Mouse (Mus musculus) lung, postnatal 0 days (tissue): Measurements from ENCODE around the gene Ulk3. TPM values are rescaled to one million over a fixed set of nuclear protein-coding genes. Genes with fewer than 3 reads are reported as not detected.

ENCODE experiments used
- ATAC-seq: fragments of 200-750 bp; cut with Nextera tagmentation; 2 replicates; pipeline ENCODE4 v1.8.0; 2017; ENCODE audit warnings: moderate library complexity
- DNase-seq: peaks from one replicate; pipeline ENCODE4 v3.0.0-alpha.2; 2016; ENCODE audit warnings: low spot score
- H3K27ac ChIP-seq: fragments of 300-500 bp; sonication (generic); 2 replicates; pipeline ENCODE4 v1.5.1; 2014; ENCODE audit warnings: antibody characterized with exemption, mild to moderate bottlenecking, low read length, mixed read lengths
- H3K27me3 ChIP-seq: fragments of 300-500 bp; sonication (generic); replicated peaks from 2 replicates; pipeline ENCODE4 v1.6.1; 2014; ENCODE audit warnings: low read length, mixed read lengths; ENCODE audit not compliant: insufficient read depth
- H3K36me3 ChIP-seq: fragments of 300-500 bp; sonication (generic); 2 replicates; pipeline ENCODE4 v1.6.1; 2014; ENCODE audit warnings: low read length, mixed read lengths; ENCODE audit not compliant: insufficient read depth
- H3K4me1 ChIP-seq: fragments of 300-500 bp; sonication (generic); 2 replicates; pipeline ENCODE4 v1.6.1; 2014; ENCODE audit warnings: antibody characterized with exemption, low read depth, low read length, mixed read lengths; ENCODE audit not compliant: insufficient read depth
- H3K4me2 ChIP-seq: fragments of 300-500 bp; sonication (generic); replicated peaks from 2 replicates; pipeline ENCODE4 v1.6.1; 2014; ENCODE audit warnings: low read depth, mild to moderate bottlenecking, low read length, moderate library complexity, mixed read lengths
- H3K4me3 ChIP-seq: fragments of 300-500 bp; sonication (generic); 2 replicates; pipeline ENCODE4 v1.5.1; 2014; ENCODE audit warnings: low read depth, low read length
- H3K9ac ChIP-seq: fragments of 300-500 bp; sonication (generic); replicated peaks from 2 replicates; pipeline ENCODE4 v1.6.1; 2014; ENCODE audit warnings: low read depth, mild to moderate bottlenecking
- H3K9me3 ChIP-seq: fragments of 300-500 bp; sonication (generic); 2 replicates; pipeline ENCODE4 v1.6.1; 2016; ENCODE audit warnings: low read length, mixed read lengths
- CTCF ChIP-seq: IDR thresholded peaks from 2 replicates; pipeline ENCODE4 v1.5.1; 2016; ENCODE audit warnings: antibody characterized with exemption, mild to moderate bottlenecking
- EP300 ChIP-seq: IDR thresholded peaks from 2 replicates; pipeline ENCODE4 v1.6.1; 2016; ENCODE audit warnings: antibody characterized with exemption, mild to moderate bottlenecking, control low read depth
- WGBS: fragments of 180-500 bp; shearing (Covaris S2); extraction: QIAGEN DNeasy Blood & Tissue Kit; methylation state at CpG from one replicate; pipeline ENCODE4 v1.1.7; 2014; 5-methylcytosine and 5-hydroxymethylcytosine counted together
- polyA plus RNA-seq: library from polyadenylated mRNA; unstranded; fragments of >200 nt; fragmentation: Nextera tagmentation; extraction: Ambion mirVana; gene quantifications from 2 replicates; pipeline ENCODE4 v1.2.1, GENCODE M21; 2015

Gene Ulk3
- polyA plus RNA-seq, 1 experiment from 2014 or later, result 7.3 TPM

DNA sequence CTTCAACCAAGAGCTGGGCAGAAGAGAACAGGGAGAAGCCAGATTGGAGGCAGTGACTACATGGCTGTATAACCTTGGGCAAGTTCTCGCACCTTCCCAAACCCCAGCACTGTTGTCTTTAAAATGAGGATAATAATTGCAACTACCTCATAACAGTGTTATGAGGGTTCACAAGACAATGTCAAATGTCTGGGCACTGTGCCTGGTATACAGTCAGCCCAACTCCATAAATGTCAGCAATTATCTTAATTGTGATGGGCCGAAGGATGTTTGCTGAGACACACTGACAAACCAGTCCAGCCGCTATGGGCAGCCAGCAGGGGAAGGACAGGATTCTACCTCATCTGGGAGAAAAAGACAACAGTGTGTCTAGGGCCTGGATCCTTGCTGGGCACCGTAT lies 25.5 kb downstream of the Ulk3 start:
- H3K27ac ChIP-seq, result no peak overlapping the region
- H3K9ac ChIP-seq, result no peak overlapping the region
- ATAC-seq (no peak), DNase-seq (no peak)
- H3K4me3 ChIP-seq, result no peak overlapping the region
- no peaks in the 10 kb centered on the region for H3K27me3 ChIP-seq
- H3K9me3 ChIP-seq, result no peaks in the 10 kb centered on the region
- H3K4me2 ChIP-seq, result no peak overlapping the region
- WGBS, result 73% methylated on average over 4 of the region's 4 CpGs
- H3K36me3 ChIP-seq, result no peaks in the 10 kb centered on the region
- H3K4me1 ChIP-seq, result no peaks in the 10 kb centered on the region
- TF ChIP-seq EP300 (no peak), CTCF (no peak)

DNA sequence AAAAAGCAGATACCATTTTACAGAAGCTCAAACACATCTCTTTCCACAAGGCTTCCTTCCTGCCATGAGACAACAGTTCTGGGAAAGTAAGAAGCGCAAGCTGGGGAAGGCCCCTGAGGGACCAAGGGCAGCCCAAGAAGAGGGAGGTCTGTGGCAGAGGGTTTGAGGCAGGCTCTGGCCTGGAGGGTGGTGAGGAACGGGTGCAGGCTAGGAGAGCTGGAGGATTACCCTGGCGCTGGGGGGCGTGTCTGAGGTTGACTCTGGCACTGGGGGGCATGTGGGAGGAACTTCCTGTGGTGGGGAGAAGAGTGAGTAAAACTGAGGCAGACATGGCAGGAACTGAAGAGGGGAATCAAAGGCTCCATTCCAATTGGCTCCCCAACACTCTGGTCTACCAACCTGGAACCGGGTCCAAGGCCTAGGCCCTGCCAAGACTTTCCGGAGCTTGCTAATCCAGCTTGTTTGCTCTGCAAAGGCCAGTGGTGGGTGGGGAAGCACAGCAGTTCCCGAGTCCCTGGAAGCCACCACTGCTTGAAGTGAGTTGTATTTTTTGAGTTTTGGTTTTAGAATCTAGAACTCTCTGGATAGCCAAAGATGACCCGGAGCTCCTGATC lies 28.4 kb downstream of the Ulk3 start:
- TF ChIP-seq EP300 (no peak), CTCF (no peak)
- no peak overlapping the region for H3K27ac ChIP-seq
- no peak for ATAC-seq
- H3K36me3 ChIP-seq, result no peaks in the 10 kb centered on the region
- no peak overlapping the region for H3K4me3 ChIP-seq
- no peak overlapping the region for H3K4me2 ChIP-seq
- H3K27me3 ChIP-seq, result no peaks in the 10 kb centered on the region
- no peak for DNase-seq
- WGBS, result 59% methylated on average over 8 of the region's 8 CpGs
- H3K9me3 ChIP-seq, result no peaks in the 10 kb centered on the region
- H3K9ac ChIP-seq, result no peak overlapping the region
- H3K4me1 ChIP-seq, result no peaks in the 10 kb centered on the region

DNA sequence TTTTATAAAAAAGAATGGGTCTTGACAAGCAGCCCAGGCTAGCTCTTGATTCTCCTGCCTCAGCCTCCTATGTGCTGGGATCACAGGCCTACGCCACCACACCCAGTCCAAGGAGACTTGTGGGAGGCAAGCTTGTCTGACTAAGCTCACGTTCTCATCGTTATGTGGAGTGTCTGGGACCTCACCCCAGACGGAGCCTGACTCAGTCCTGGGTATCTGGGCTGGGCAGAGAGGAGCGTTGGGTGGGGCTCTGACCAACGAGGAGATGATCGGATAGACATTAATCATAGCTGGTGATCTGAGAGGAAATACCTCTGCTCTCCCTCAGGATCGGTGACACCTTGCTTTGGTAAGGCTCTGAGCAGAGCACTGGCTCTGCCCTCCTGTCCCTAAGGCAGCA lies 29.6 kb downstream of the Ulk3 start:
- TF ChIP-seq CTCF (no peak), EP300 (no peak)
- Histone ChIP-seq H3K9me3 (no peaks in the 10 kb centered on the region), H3K9ac (no peak overlapping the region), H3K27me3 (no peaks in the 10 kb centered on the region), H3K4me3 (no peak overlapping the region), H3K4me2 (no peak overlapping the region), H3K27ac (no peak overlapping the region), H3K36me3 (no peaks in the 10 kb centered on the region), H3K4me1 (no peaks in the 10 kb centered on the region)
- ATAC-seq (no peak), DNase-seq (no peak)
- WGBS, result 63% methylated on average over 8 of the region's 8 CpGs

DNA sequence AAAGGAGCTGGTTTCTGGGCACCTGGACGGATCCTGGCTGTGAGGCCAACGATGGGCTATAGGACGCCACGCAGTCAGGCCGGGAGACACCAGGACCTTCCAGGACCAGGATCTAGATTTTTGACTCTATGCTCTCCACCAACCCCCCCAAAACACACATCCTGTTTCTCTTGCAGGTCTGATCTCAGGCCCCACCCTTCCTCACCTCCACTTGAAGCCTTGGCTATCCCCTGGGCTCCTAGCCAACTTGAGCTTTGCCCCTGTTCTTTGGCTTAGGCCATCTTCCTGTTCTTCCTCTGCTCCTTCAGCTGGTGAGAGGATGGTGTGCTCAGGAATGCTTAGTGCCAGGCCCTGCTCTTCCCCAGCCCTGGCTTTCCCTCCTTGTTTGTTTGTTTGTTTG lies 31.4 kb downstream of the Ulk3 start, which contains the start of gene Lman1l:
TSS of gene Lman1l (minus strand) at position 101 of the 400 bp plus-strand sequence.
- 83% methylated on average over 5 of the region's 5 CpGs for WGBS
- TF ChIP-seq EP300, result no peak
- TF ChIP-seq CTCF, result no peak
- no peaks in the 10 kb centered on the region for H3K9me3 ChIP-seq
- no peaks in the 10 kb centered on the region for H3K4me1 ChIP-seq
- H3K9ac ChIP-seq, result no peak within 1 kb of the TSS
- no peak within 1 kb of the TSS for H3K27ac ChIP-seq
- no peak within 1 kb of the TSS for H3K4me2 ChIP-seq
- H3K36me3 ChIP-seq, result 0 out of 2 replicates have a peak, but pooled peaks cover 4% of the 10 kb centered on the region
- H3K27me3 ChIP-seq, result no peaks in the 10 kb centered on the region
- no peak for DNase-seq
- no peak within 1 kb of the TSS for H3K4me3 ChIP-seq
- no peak for ATAC-seq

DNA sequence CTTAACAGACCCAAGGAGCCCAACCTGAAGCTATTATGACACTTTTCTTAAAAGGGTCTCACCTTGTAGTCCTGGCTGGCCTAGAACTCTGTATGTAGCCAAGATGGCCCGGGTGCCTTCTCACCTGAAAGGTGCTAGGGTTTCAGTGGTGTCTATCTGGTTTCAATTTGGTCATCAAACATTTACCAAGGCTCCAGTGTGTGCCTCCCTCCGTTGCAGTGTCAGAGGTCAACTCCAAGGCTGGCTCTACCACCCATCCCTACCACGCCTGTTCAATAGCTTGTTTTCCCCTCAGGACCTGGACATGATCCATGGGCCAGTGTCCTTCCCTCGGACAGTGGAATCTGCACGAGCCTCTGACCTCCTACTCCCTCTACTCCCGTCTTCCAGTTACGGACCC lies 35.0 kb downstream of the Ulk3 start:
- Histone ChIP-seq H3K9ac (no peak overlapping the region), H3K9me3 (no peaks in the 10 kb centered on the region), H3K4me3 (no peak overlapping the region), H3K27ac (no peak overlapping the region), H3K36me3 (peaks cover 29% of the 10 kb centered on the region), H3K4me1 (no peaks in the 10 kb centered on the region), H3K27me3 (no peaks in the 10 kb centered on the region), H3K4me2 (no peak overlapping the region)
- ATAC-seq, result no peak
- 77% methylated on average over 7 of the region's 7 CpGs for WGBS
- DNase-seq, result no peak
- no peak for TF ChIP-seq EP300
- TF ChIP-seq CTCF, result no peak

DNA sequence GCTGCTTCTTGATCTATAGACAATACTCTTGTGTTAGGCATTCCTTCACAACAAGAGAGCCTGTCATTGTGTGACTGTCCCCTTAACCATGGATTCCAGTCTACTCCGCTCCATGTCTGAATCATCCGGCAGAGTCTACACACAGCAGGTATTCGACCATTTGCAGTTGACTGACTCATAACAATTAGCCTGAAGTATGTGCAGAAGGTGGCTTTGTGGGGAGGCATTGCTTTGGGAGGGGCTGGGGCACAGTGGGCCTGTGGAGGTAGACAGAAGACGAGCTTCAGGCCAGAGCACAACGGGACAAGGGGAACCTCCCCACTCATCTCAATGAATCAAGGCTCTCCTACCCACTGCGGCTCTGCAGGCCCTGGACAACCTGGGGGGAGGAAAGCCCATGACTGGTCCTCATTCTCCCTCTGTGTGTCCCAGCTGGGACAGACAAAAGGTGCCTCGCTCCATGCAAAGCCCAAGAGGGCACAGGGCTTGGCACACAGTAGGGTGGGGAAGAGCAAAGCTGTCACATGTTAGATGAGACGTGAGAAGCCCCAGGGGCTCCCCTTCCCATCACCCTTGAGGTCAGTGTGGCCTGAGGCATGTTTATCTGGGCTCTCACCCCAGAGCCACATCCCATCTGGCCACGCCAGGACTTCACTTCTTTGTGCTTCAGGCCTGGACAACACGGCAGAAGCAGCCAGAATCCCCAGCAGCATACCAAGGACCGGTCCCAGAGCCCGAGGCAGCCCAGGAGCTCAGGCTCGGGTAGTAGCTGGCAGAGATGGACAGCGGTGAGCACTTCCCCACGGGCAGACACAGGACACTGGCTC lies 36.6 kb downstream of the Ulk3 start:
- DNase-seq (peak; percentile 2), ATAC-seq (no peak)
- H3K9ac ChIP-seq, result no peak overlapping the region
- 87% methylated on average over 15 of the region's 15 CpGs for whole genome bisulfite sequencing
- H3K4me3 ChIP-seq, result no peak overlapping the region
- no peaks in the 10 kb centered on the region for H3K27me3 ChIP-seq
- no peak for TF ChIP-seq EP300
- TF ChIP-seq CTCF, result no peak
- H3K36me3 ChIP-seq, result peaks cover 29% of the 10 kb centered on the region
- H3K4me1 ChIP-seq, result no peaks in the 10 kb centered on the region
- no peak overlapping the region for H3K27ac ChIP-seq
- H3K4me2 ChIP-seq, result no peak overlapping the region
- no peaks in the 10 kb centered on the region for H3K9me3 ChIP-seq
